Mouse (Mus musculus): Measurements from ENCODE around the gene Sgcd. TPM values are rescaled to one million over a fixed set of nuclear protein-coding genes. Genes with fewer than 3 reads are reported as not detected.
A peak's percentile ranks its signal among the peaks of the same experiment; 100 is the strongest.

Sgcd gene
- polyA plus RNA-seq, 1 experiment from 2014 or later: 4.0 TPM

DNA sequence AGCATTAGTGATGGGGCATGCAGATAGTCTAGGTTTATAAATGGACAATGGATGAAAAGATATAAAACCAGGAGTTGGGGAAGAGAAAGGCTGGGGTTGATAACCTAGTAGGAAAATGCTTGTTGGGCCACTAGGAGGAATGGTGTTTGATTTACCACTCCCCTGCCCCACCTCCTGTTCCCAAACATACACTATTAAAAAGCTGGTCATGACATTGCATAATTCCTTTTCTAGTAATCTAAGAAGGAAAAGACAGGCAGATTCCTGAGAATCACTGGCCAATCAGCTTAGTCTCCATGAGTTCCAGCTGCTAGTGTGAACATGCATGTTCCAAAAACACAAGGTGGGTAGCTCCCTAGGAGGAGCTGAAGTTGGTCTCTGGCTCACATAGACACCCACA is 683.2 kb downstream of the Sgcd start:
- no peak overlapping the region for H3K9ac ChIP-seq
- H3K4me1 ChIP-seq (replicated peaks): no peaks in the 10 kb centered on the region
- ATAC-seq (ENCODE audit: low FRiP score): no peak
- no peaks in the 10 kb centered on the region for H3K9me3 ChIP-seq
- no peaks in the 10 kb centered on the region for H3K36me3 ChIP-seq
- no peaks in the 10 kb centered on the region for H3K27me3 ChIP-seq
- no peak overlapping the region for H3K4me3 ChIP-seq
- H3K27ac ChIP-seq: no peak overlapping the region
- H3K4me2 ChIP-seq: no peak overlapping the region

DNA sequence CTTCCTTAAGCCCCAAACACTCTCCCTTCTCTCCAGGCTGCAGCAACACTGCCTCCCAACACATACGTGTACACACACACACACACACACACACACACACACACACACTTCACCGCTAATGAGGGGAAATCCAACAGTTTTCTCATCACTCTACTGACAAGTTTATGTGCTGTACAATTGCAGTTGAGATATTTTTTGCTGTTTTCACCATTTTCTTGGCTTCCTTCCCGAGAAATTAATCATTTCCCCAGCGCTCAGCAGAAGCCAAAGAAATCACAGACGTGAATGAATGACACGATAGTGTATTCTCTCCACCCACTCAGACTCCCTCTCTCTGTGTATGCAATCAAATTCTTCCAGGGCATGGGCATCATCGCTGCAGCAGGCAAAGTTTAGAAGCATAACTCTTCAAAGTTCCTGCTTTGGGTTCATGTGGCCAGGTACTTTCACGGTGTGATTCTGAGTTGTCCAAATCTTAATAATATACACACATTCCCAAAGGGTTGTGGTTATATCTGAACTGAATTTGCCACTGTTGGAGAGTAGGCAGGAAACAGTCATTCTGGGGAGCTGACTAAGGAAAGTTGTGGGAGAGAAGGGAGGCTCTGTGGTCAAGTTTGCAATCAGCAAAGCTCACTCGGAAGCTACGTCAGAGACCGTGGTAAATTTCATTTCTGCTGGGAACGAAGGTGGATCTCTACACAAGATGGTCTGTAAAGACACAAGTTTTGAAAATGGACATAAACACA is 683.9 kb downstream of the Sgcd start:
- no peak overlapping the region for H3K9ac ChIP-seq
- H3K36me3 ChIP-seq: no peaks in the 10 kb centered on the region
- WGBS: 84% methylated on average over 12 of the region's 12 CpGs
- H3K4me2 ChIP-seq: no peak overlapping the region
- no peaks in the 10 kb centered on the region for H3K9me3 ChIP-seq
- H3K27me3 ChIP-seq: no peaks in the 10 kb centered on the region
- ATAC-seq (ENCODE audit: low FRiP score): no peak
- H3K4me3 ChIP-seq: no peak overlapping the region
- no peak overlapping the region for H3K27ac ChIP-seq
- H3K4me1 ChIP-seq (replicated peaks): no peaks in the 10 kb centered on the region

- no peak overlapping the region for H3K9ac ChIP-seq
- no peak for ATAC-seq (ENCODE audit: low FRiP score)
- WGBS: 93% methylated on average over 1 of the region's 1 CpGs
Observed at GRCm38 (mm10) chr11:47299777-47300176, 689.0 kb downstream of the Sgcd start.

GRCm38 (mm10) chr11:47297805-47298340 is 690.9 kb downstream of the Sgcd start:
- Histone ChIP-seq H3K9me3 (no peaks in the 10 kb centered on the region), H3K4me3 (no peak overlapping the region), H3K9ac (no peak overlapping the region), H3K27me3 (no peaks in the 10 kb centered on the region), H3K36me3 (no peaks in the 10 kb centered on the region), H3K4me2 (no peak overlapping the region), H3K27ac (no peak overlapping the region), H3K4me1 (replicated peaks) (no peaks in the 10 kb centered on the region)
- ATAC-seq (ENCODE audit: low FRiP score): no peak
- 91% methylated on average over 1 of the region's 1 CpGs for WGBS

More at GRCm38 (mm10) chr11:47299777-47300176, 689.0 kb downstream of the Sgcd start:
- no peaks in the 10 kb centered on the region for H3K36me3 ChIP-seq
- no peak overlapping the region for H3K4me2 ChIP-seq
- H3K4me3 ChIP-seq: no peak overlapping the region
- H3K4me1 ChIP-seq (replicated peaks): no peaks in the 10 kb centered on the region
- H3K9me3 ChIP-seq: no peaks in the 10 kb centered on the region
- H3K27me3 ChIP-seq: no peaks in the 10 kb centered on the region
- H3K27ac ChIP-seq: no peak overlapping the region

GRCm38 (mm10) chr11:47294741-47295140 is 694.0 kb downstream of the Sgcd start:
- Histone ChIP-seq H3K4me3 (no peak overlapping the region), H3K9me3 (no peaks in the 10 kb centered on the region), H3K4me1 (replicated peaks) (no peaks in the 10 kb centered on the region), H3K36me3 (no peaks in the 10 kb centered on the region), H3K27me3 (no peaks in the 10 kb centered on the region), H3K4me2 (no peak overlapping the region), H3K9ac (no peak overlapping the region), H3K27ac (no peak overlapping the region)
- WGBS: 91% methylated on average over 1 of the region's 1 CpGs
- no peak for ATAC-seq (ENCODE audit: low FRiP score)

DNA sequence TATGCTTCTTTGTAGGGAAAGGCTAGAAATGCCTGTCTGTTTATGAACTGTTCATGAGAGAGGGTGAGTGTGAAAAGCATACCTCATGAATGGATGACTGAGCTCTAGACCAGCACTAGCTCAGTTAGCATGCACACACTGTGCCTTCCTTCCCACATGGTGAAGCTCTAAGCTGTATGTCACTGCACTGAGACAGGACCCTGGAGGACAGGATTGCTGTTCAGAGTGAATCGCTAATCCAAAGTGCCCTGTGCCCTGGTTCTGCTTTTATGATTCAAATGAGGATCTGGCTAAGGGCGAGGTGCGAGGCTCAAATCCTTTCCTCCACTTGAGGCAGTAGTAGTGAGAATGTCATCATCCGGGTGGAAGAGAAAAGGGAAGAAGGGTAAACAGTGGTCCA is 712.2 kb downstream of the Sgcd start:
- no peaks in the 10 kb centered on the region for H3K36me3 ChIP-seq
- H3K4me3 ChIP-seq: no peak overlapping the region
- 21% methylated on average over 4 of the region's 4 CpGs for WGBS
- no peak overlapping the region for H3K9ac ChIP-seq
- H3K27ac ChIP-seq: no peak overlapping the region
- no peak for ATAC-seq (ENCODE audit: low FRiP score)
- no peaks in the 10 kb centered on the region for H3K27me3 ChIP-seq
- no peaks in the 10 kb centered on the region for H3K4me1 ChIP-seq (replicated peaks)
- H3K9me3 ChIP-seq: no peaks in the 10 kb centered on the region
- no peak overlapping the region for H3K4me2 ChIP-seq

DNA sequence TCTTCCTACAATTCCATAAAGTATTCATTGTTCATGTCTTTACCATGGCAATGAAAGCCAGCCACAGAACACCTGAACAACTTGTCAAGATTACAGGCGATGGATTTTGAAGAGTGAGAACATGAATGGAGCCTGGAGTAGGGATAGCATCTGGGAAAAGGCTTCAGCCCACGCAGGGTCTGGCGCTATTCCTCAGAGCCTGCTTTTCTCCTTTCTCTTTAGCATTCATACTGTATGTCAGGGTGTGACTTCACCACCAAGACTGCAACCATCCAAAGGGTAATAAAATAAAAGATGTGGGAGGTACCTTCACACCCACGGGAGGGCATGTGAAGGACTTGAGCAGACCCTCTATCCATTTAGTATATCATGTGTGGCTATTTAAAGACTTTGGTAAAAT is 720.2 kb downstream of the Sgcd start:
- H3K9ac ChIP-seq: no peak overlapping the region
- ATAC-seq (ENCODE audit: low FRiP score): no peak
- 89% methylated on average over 4 of the region's 4 CpGs for WGBS
- H3K27ac ChIP-seq: no peak overlapping the region
- H3K4me2 ChIP-seq: no peak overlapping the region
- H3K36me3 ChIP-seq: no peaks in the 10 kb centered on the region
- H3K9me3 ChIP-seq: no peaks in the 10 kb centered on the region
- H3K4me3 ChIP-seq: no peak overlapping the region
- H3K4me1 ChIP-seq (replicated peaks): no peaks in the 10 kb centered on the region
- H3K27me3 ChIP-seq: no peaks in the 10 kb centered on the region

DNA sequence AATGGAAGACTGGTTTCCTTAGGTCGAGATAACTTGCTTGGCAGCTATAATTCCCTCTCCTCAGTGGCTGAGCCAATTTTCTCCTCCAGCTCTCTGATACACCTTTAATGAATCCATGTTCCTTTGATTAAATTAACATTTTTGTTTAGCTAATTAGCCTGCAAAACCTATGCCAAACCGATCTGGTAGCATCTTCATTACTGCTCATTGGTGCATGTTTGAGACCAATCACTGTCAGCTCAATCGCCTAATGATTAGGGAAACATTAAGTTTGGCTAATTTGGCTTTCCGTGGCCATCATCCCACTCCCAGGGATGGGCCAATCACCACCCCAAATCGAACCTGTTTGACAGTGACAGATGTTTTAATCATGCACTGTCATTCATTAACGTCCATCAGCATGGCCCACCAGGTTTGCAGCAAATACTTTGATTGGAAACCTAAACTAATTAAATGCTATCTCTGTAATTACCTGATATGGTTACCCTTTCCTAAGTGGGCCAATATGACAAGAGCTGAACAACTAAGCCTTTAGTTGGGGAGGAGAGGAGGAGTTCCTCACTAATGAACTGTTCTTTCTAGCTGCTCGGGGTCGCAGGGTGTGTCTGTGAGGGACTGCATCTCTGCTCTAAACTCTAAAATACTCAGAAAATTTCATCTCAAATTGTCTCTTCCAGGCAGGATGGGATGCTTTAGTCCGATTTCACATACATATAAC is 724.3 kb downstream of the Sgcd start:
- peak; percentile 80 for ATAC-seq (ENCODE audit: low FRiP score)

DNA sequence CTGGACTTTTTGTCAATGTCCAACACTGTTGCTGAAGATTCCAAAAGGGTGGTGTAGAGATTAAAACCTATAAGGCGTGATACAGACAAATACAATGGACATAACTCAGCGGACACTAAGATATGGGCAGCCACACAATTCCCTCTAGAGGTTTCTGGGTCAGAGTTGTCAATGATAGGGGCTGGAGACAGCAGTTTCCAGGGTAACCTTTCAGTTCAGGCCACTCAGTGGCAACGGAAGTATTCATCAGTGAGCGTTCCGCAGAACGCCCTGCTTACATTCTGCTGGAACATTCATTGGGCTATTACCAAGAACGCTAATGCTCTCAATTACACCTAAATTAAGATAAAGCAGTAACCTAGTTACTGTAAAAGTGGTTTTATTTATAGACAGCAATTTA is 738.5 kb downstream of the Sgcd start:
- Histone ChIP-seq H3K27me3 (no peaks in the 10 kb centered on the region), H3K36me3 (no peaks in the 10 kb centered on the region), H3K4me3 (no peak overlapping the region), H3K9me3 (no peaks in the 10 kb centered on the region), H3K4me1 (replicated peaks) (peaks cover 19% of the 10 kb centered on the region), H3K4me2 (no peak overlapping the region), H3K27ac (no peak overlapping the region), H3K9ac (no peak overlapping the region)
- WGBS: 25% methylated on average over 7 of the region's 7 CpGs
- ATAC-seq (ENCODE audit: low FRiP score): no peak

More for the DNA sequence above, 724.3 kb downstream of the Sgcd start:
- 66% methylated on average over 9 of the region's 9 CpGs for WGBS
- H3K4me2 ChIP-seq: no peak overlapping the region
- no peaks in the 10 kb centered on the region for H3K27me3 ChIP-seq
- H3K4me3 ChIP-seq: no peak overlapping the region
- no peak overlapping the region for H3K9ac ChIP-seq
- H3K27ac ChIP-seq: no peak overlapping the region
- no peaks in the 10 kb centered on the region for H3K9me3 ChIP-seq
- no peaks in the 10 kb centered on the region for H3K36me3 ChIP-seq
- H3K4me1 ChIP-seq (replicated peaks): no peaks in the 10 kb centered on the region

GRCm38 (mm10) chr11:47248345-47248893 is 740.4 kb downstream of the Sgcd start:
- ATAC-seq (ENCODE audit: low FRiP score): no peak

GRCm38 (mm10) chr11:47247703-47248344 is 740.9 kb downstream of the Sgcd start:
- WGBS: 69% methylated on average over 8 of the region's 8 CpGs
- no peak for ATAC-seq (ENCODE audit: low FRiP score)

More at GRCm38 (mm10) chr11:47248345-47248893, 740.4 kb downstream of the Sgcd start:
- no peaks in the 10 kb centered on the region for H3K9me3 ChIP-seq
- H3K9ac ChIP-seq: no peak overlapping the region
- no peaks in the 10 kb centered on the region for H3K36me3 ChIP-seq
- 61% methylated on average over 4 of the region's 4 CpGs for WGBS
- H3K27ac ChIP-seq: no peak overlapping the region
- peaks cover 19% of the 10 kb centered on the region for H3K4me1 ChIP-seq (replicated peaks)
- H3K4me3 ChIP-seq: no peak overlapping the region
- no peaks in the 10 kb centered on the region for H3K27me3 ChIP-seq
- no peak overlapping the region for H3K4me2 ChIP-seq

GRCm38 (mm10) chr11:47242401-47242800 is 746.4 kb downstream of the Sgcd start:
- Histone ChIP-seq H3K4me1 (replicated peaks) (peaks cover under 1% of the 10 kb centered on the region; the same call in 1 of the 2 replicates), H3K27ac (no peak overlapping the region), H3K36me3 (no peaks in the 10 kb centered on the region), H3K9me3 (no peaks in the 10 kb centered on the region), H3K27me3 (no peaks in the 10 kb centered on the region), H3K9ac (no peak overlapping the region), H3K4me2 (no peak overlapping the region), H3K4me3 (no peak overlapping the region)
- 74% methylated on average over 1 of the region's 1 CpGs for WGBS
- no peak for ATAC-seq (ENCODE audit: low FRiP score)

More at GRCm38 (mm10) chr11:47247703-47248344, 740.9 kb downstream of the Sgcd start:
- Histone ChIP-seq H3K36me3 (no peaks in the 10 kb centered on the region), H3K4me3 (no peak overlapping the region), H3K4me1 (replicated peaks) (peaks cover 19% of the 10 kb centered on the region), H3K4me2 (no peak overlapping the region), H3K9ac (no peak overlapping the region), H3K27ac (no peak overlapping the region), H3K27me3 (no peaks in the 10 kb centered on the region), H3K9me3 (no peaks in the 10 kb centered on the region)

Measured in hindbrain, embryonic 13.5 days (tissue).